Mouse (Mus musculus) MEL (cell line): ENCODE measurements at regions not wholly inside any gene's neighbourhood (a gene's known extent, or its start where the extent isn't known, plus 50 kb on each side); places are given as distances from the start of the nearest gene placed in this dataset.

Source experiments
- CTCF ChIP-seq, 3 experiments: IDR thresholded peaks in 2 of 3; conservative IDR thresholded peaks in 1 of 3; 2 replicates each; pipeline ENCODE4 v1.5.1; 2011 to 2012; ENCODE audit warnings: low read length in 3 of 3, low read depth in 2 of 3, mild to moderate bottlenecking in 2 of 3, improper control_type of control experiment in 1 of 3, inconsistent platforms in 1 of 3, mixed read lengths in 1 of 3, moderate library complexity in 1 of 3; ENCODE audit not compliant: control insufficient read depth in 1 of 3, insufficient read depth in 1 of 3, poor library complexity in 1 of 3, severe bottlenecking in 1 of 3
- E2F4 ChIP-seq: IDR thresholded peaks from 2 replicates; pipeline ENCODE4 v1.6.1; 2011; ENCODE audit warnings: low read depth, low read length, improper control_type of control experiment, borderline replicate concordance
- EP300 ChIP-seq, 2 experiments: IDR thresholded peaks; 2 replicates each; pipeline ENCODE4 v1.6.1; 2011; ENCODE audit warnings: improper control_type of control experiment in 2 of 2, low read length in 2 of 2, low read depth in 1 of 2, mild to moderate bottlenecking in 1 of 2
- HCFC1 ChIP-seq: IDR thresholded peaks from 2 replicates; pipeline ENCODE4 v1.6.1; 2012; ENCODE audit warnings: low read depth, mild to moderate bottlenecking, inconsistent platforms, low read length, improper control_type of control experiment, moderate library complexity
- MAZ ChIP-seq: IDR thresholded peaks from 2 replicates; pipeline ENCODE4 v1.6.1; 2012; ENCODE audit warnings: low read depth, mild to moderate bottlenecking, inconsistent platforms, low read length, improper control_type of control experiment
- MYB ChIP-seq: IDR thresholded peaks from 2 replicates; pipeline ENCODE4 v1.6.1; 2011; ENCODE audit warnings: mild to moderate bottlenecking, low read depth, low read length, improper control_type of control experiment
- POLR2A ChIP-seq, 2 experiments: IDR thresholded peaks; 2 replicates each; pipeline ENCODE4 v1.6.1; 2011 to 2012; ENCODE audit warnings: low read length in 2 of 2, mild to moderate bottlenecking in 2 of 2, control low read depth in 1 of 2, improper control_type of control experiment in 1 of 2, low read depth in 1 of 2, moderate library complexity in 1 of 2; ENCODE audit not compliant: control insufficient read depth in 1 of 2, insufficient read depth in 1 of 2, poor library complexity in 1 of 2
- RAD21 ChIP-seq: IDR thresholded peaks from 2 replicates; pipeline ENCODE4 v1.6.1; 2011; ENCODE audit warnings: mild to moderate bottlenecking, low read depth, low read length, improper control_type of control experiment
- TBP ChIP-seq: IDR thresholded peaks from 2 replicates; pipeline ENCODE4 v1.8.0; 2011; ENCODE audit warnings: low read depth, low read length, improper control_type of control experiment
- TCF12 ChIP-seq: IDR thresholded peaks from 2 replicates; pipeline ENCODE4 v1.6.1; 2014; ENCODE audit warnings: low read depth, mild to moderate bottlenecking, inconsistent platforms, low read length, improper control_type of control experiment, moderate library complexity
- USF1 ChIP-seq: IDR thresholded peaks from 2 replicates; pipeline ENCODE4 v1.6.1; 2014; ENCODE audit warnings: low read depth, mild to moderate bottlenecking, inconsistent platforms, low read length, improper control_type of control experiment, moderate library complexity
- USF2 ChIP-seq, 2 experiments: IDR thresholded peaks; 2 replicates each; pipeline ENCODE4 v1.6.1; 2011 to 2012; ENCODE audit warnings: improper control_type of control experiment in 2 of 2, low read length in 2 of 2, borderline replicate concordance in 1 of 2, inconsistent platforms in 1 of 2, low read depth in 1 of 2, mild to moderate bottlenecking in 1 of 2; ENCODE audit not compliant: insufficient read depth in 1 of 2

DNA sequence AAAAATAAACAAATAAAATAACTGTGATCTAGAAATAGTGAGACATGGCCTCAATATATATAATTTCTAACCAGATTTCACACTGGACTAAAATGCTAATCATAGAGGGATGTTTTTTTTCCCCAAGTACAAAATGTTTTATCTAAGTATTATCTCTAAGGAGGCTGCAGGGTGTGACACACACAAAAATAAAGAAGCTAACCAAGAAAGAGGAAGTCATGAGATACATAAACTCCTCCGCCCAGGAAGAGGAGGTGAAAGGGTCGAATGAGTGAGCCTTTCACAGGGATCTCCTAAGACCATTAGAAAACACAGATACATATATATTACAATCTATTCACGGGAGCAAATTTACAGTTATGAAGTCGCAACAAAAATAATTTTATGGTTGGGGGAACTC lies 623.7 kb upstream of the Adam5 start:
- TF ChIP-seq CTCF (IDR thresholded peaks at IDR 0.05 in 2 of 3, conservative IDR thresholded peaks at IDR 0.05 in 1 of 3; ENCODE audit: control insufficient read depth in 1 of 3, insufficient read depth in 1 of 3, low read depth in 2 of 3, low read length in 3 of 3, poor library complexity in 1 of 3, severe bottlenecking in 1 of 3) (no peak), MAZ (no peak; the same call in 1 of the 2 replicates), HCFC1 (no peak), USF1 (no peak), MYB (no peak), USF2 (IDR thresholded peaks at IDR 0.05; ENCODE audit: borderline replicate concordance in 1 of 2, insufficient read depth in 1 of 2, low read depth in 1 of 2, low read length in 2 of 2) (no peak), RAD21 (no peak), TCF12 (peak; percentile 80), POLR2A (IDR thresholded peaks at IDR 0.05; ENCODE audit: control insufficient read depth in 1 of 2, insufficient read depth in 1 of 2, low read depth in 1 of 2, low read length in 2 of 2, poor library complexity in 1 of 2) (no peak), E2F4 (no peak), TBP (peak; percentile 72), EP300 (IDR thresholded peaks at IDR 0.05; ENCODE audit: low read depth in 1 of 2, low read length in 2 of 2) (peak; percentile 91 to 94)
